Mouse (Mus musculus): ENCODE measurements around the gene Olfr641.

The Olfr641 gene

GRCm38 (mm10) chr7:104035145-104035544, at the start of gene Olfr641:
TSS of gene Olfr641 (plus strand) at chr7:104035445.
- DNase-seq (ENCODE audit: extremely low spot score, low read depth, low spot score), result no peak

GRCm38 (mm10) chr7:103998446-103998845, 36.8 kb upstream of the Olfr641 start, which contains the start of gene Olfr638:
TSS of gene Olfr638 (plus strand) at chr7:103998746.
- DNase-seq (ENCODE audit: extremely low spot score, low read depth, low spot score), result no peak

- no peak for DNase-seq (ENCODE audit: extremely low spot score, low read depth, low spot score)
These were observed 36.1 kb upstream of the Olfr641 start for GRCm38 (mm10) chr7:103999124-103999523.

GRCm38 (mm10) chr7:104017203-104017602, 18.0 kb upstream of the Olfr641 start, which contains the start of gene Olfr639:
TSS of gene Olfr639 (minus strand) at chr7:104017303.
- no peak for DNase-seq (ENCODE audit: extremely low spot score, low read depth, low spot score)

- no peak for DNase-seq (ENCODE audit: extremely low spot score, low read depth, low spot score)
These were observed 16.3 kb upstream of the Olfr641 start for GRCm38 (mm10) chr7:104018953-104019352.

- DNase-seq (ENCODE audit: extremely low spot score, low read depth, low spot score), result no peak
These were observed 13.6 kb upstream of the Olfr641 start for GRCm38 (mm10) chr7:104021651-104022050.

GRCm38 (mm10) chr7:104025473-104025872, 9.8 kb upstream of the Olfr641 start, which contains the start of gene Olfr640:
TSS of gene Olfr640 (minus strand) at chr7:104025573.
- DNase-seq (ENCODE audit: extremely low spot score, low read depth, low spot score), result no peak

GRCm38 (mm10) chr7:104026978-104027377, 8.3 kb upstream of the Olfr641 start:
- no peak for DNase-seq (ENCODE audit: extremely low spot score, low read depth, low spot score)

GRCm38 (mm10) chr7:104050745-104051144, 15.5 kb downstream of the Olfr641 start:
- no peak for DNase-seq (ENCODE audit: extremely low spot score, low read depth, low spot score)

- DNase-seq (ENCODE audit: extremely low spot score, low read depth, low spot score), result no peak
These were observed 17.3 kb downstream of the Olfr641 start, which contains the start of gene Olfr642 for GRCm38 (mm10) chr7:104052566-104052965. TSS of gene Olfr642 (minus strand) at chr7:104052666.

GRCm38 (mm10) chr7:104059215-104059614, 24.0 kb downstream of the Olfr641 start:
- DNase-seq (ENCODE audit: extremely low spot score, low read depth, low spot score), result no peak

GRCm38 (mm10) chr7:104061345-104061744, 26.1 kb downstream of the Olfr641 start, which contains the start of gene 4930516K23Rik:
TSS of gene 4930516K23Rik (minus strand) at chr7:104061445.
- no peak for DNase-seq (ENCODE audit: extremely low spot score, low read depth, low spot score)

GRCm38 (mm10) chr7:104071769-104072168, 36.5 kb downstream of the Olfr641 start, which contains the start of gene Olfr644:
TSS of gene Olfr644 (minus strand) at chr7:104071869.
- no peak for DNase-seq (ENCODE audit: extremely low spot score, low read depth, low spot score)

- no peak for DNase-seq (ENCODE audit: extremely low spot score, low read depth, low spot score)
These were observed 50.1 kb downstream of the Olfr641 start, which contains the start of gene Olfr645 for GRCm38 (mm10) chr7:104085365-104085764. TSS of gene Olfr645 (minus strand) at chr7:104085465.

All from hindlimb bud, embryonic 11.5 days (tissue).